Mouse (Mus musculus): ENCODE results near the gene Fstl1. TPM values are rescaled to one million over a fixed set of nuclear protein-coding genes. Genes with fewer than 3 reads are reported as not detected.

Fstl1 gene
- polyA plus RNA-seq, 1 experiment from 2014 or later: 271 TPM

DNA sequence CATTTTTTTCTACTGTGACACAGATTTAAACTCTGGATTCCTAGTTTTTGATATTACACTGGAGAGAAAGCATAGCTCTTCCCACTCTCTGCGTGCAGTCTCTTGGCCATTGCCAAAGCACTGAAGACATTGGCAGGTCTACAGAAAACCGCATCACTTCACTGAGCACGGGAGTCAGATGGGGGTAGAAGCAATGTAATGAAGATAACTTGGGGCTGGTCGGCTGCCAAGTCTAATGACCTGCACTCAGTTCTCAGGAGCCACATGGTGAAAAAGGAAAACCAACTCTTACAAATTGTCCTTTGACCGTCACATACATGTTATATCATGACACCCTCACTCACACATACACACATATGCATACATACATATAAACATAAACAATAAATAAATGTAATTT lies 47.3 kb downstream of the Fstl1 start:
- 93% methylated on average over 5 of the region's 5 CpGs for WGBS
- no peak for DNase-seq (ENCODE audit: low spot score)

DNA sequence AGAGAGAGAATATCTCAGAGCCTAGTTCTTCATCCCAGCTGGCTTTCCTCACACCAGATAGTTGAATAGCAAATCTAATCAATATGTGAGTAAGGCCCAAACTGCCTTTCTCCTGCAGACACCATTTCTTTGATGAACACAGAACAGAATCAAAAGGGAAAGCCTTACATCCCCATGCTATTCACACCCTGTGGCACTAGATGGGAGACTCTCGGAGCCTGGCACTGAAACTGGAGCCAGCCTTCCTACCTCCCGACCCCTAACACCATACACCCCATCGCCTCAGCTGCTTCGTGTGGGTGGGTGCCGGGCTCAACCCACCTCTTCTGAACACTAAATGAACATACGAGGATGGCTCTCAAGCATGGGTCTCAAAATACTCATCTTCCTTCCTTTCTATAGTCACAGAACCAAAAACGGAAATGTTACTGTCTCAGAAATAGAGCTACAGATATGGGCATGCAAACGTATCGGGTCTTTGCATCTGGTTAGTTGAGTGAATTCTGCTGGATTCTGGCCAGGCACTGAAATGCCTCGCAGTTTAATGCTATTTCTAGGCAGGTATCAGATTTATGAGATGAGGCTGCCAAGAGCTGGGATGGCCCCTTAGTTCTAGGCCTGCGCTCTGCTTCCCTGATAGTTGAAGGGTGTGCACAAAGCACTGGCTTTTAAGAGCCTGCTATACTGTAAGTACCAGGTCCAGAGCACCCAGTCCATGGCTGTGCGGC lies 48.3 kb downstream of the Fstl1 start:
- DNase-seq (ENCODE audit: low spot score) (no peak), ATAC-seq (ENCODE audit: low FRiP score) (no peak)
- 95% methylated on average over 12 of the region's 12 CpGs for WGBS
- no peaks in the 10 kb centered on the region for H3K9me3 ChIP-seq (ENCODE audit: control insufficient read depth, low read length)
- no peak overlapping the region for H3K27ac ChIP-seq (ENCODE audit: low read depth, low read length)
- H3K36me3 ChIP-seq (ENCODE audit: control insufficient read depth, insufficient read depth, low read length): peaks cover 10% of the 10 kb centered on the region; the same call in 1 of the 2 replicates
- no peak overlapping the region for H3K4me2 ChIP-seq (replicated peaks; ENCODE audit: low read depth, low read length)
- H3K4me3 ChIP-seq (ENCODE audit: low read depth, low read length): no peak overlapping the region
- H3K9ac ChIP-seq (ENCODE audit: low read depth, low read length): no peak overlapping the region
- H3K4me1 ChIP-seq (replicated peaks; ENCODE audit: control insufficient read depth, insufficient read depth, low read length): no peaks in the 10 kb centered on the region
- no peaks in the 10 kb centered on the region for H3K27me3 ChIP-seq (ENCODE audit: control insufficient read depth, insufficient read depth, low read length)

More for the DNA sequence above, 47.3 kb downstream of the Fstl1 start:
- Histone ChIP-seq H3K9me3 (ENCODE audit: control insufficient read depth, low read length) (no peaks in the 10 kb centered on the region), H3K27ac (ENCODE audit: low read depth, low read length) (no peak overlapping the region), H3K4me3 (ENCODE audit: low read depth, low read length) (no peak overlapping the region), H3K4me2 (replicated peaks; ENCODE audit: low read depth, low read length) (no peak overlapping the region), H3K4me1 (replicated peaks; ENCODE audit: control insufficient read depth, insufficient read depth, low read length) (no peaks in the 10 kb centered on the region), H3K9ac (ENCODE audit: low read depth, low read length) (no peak overlapping the region), H3K27me3 (ENCODE audit: control insufficient read depth, insufficient read depth, low read length) (no peaks in the 10 kb centered on the region), H3K36me3 (ENCODE audit: control insufficient read depth, insufficient read depth, low read length) (peaks cover 10% of the 10 kb centered on the region; the same call in 1 of the 2 replicates)
- ATAC-seq (ENCODE audit: low FRiP score): no peak

DNA sequence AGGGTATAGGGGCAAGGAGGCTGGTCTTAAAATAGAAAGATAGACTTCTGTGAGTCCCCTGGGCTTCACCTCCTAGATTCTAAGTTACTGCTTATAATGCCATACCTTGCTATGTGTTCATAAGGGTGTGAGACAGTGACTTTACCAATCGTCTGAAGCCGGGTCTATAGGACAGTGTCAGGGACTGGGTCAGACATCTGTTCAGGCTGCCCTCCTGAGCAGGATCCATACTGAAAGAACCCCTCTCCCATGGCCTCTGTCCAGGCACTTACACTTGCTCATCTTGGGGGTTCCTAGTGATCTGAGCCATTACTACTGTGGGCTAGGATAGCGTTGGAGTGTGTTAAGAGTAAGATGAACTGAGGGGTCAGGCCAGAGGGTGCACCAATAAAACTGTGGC lies 49.6 kb downstream of the Fstl1 start:
- 94% methylated on average over 3 of the region's 3 CpGs for WGBS
- DNase-seq (ENCODE audit: low spot score): no peak
- H3K27me3 ChIP-seq (ENCODE audit: control insufficient read depth, insufficient read depth, low read length): no peaks in the 10 kb centered on the region

DNA sequence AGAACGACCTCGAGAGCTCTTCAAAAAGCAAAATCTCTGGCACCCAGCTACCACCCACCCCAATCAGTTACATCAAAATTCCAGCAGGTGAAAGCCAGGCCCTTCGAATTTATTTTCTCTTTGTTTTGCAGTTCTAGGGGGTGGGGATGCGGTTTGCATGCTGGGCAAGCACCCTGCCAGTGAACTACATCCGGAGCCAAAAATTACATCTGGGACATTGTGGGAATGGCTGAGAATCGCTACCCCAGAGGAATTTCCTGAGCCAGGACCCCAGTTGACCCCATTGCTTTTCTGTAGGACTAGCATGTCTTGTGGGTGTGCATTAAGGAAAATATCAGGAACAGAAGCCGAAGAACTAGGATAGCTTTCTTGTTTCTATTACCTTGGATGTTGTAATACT lies 54.4 kb downstream of the Fstl1 start:
- DNase-seq (ENCODE audit: low spot score) (no peak), ATAC-seq (ENCODE audit: low FRiP score) (no peak)
- H3K4me1 ChIP-seq (replicated peaks; ENCODE audit: control insufficient read depth, insufficient read depth, low read length): no peaks in the 10 kb centered on the region
- H3K36me3 ChIP-seq (ENCODE audit: control insufficient read depth, insufficient read depth, low read length): peaks cover 8% of the 10 kb centered on the region; the same call in 1 of the 2 replicates
- 84% methylated on average over 7 of the region's 7 CpGs for WGBS
- no peak overlapping the region for H3K4me3 ChIP-seq (ENCODE audit: low read depth, low read length)
- H3K4me2 ChIP-seq (replicated peaks; ENCODE audit: low read depth, low read length): no peak overlapping the region
- H3K9ac ChIP-seq (ENCODE audit: low read depth, low read length): no peak overlapping the region
- no peaks in the 10 kb centered on the region for H3K9me3 ChIP-seq (ENCODE audit: control insufficient read depth, low read length)
- no peak overlapping the region for H3K27ac ChIP-seq (ENCODE audit: low read depth, low read length)
- no peaks in the 10 kb centered on the region for H3K27me3 ChIP-seq (ENCODE audit: control insufficient read depth, insufficient read depth, low read length)

More for the DNA sequence above, 49.6 kb downstream of the Fstl1 start:
- Histone ChIP-seq H3K27ac (ENCODE audit: low read depth, low read length) (no peak overlapping the region), H3K36me3 (ENCODE audit: control insufficient read depth, insufficient read depth, low read length) (peaks cover 10% of the 10 kb centered on the region; the same call in 1 of the 2 replicates), H3K9ac (ENCODE audit: low read depth, low read length) (no peak overlapping the region), H3K4me1 (replicated peaks; ENCODE audit: control insufficient read depth, insufficient read depth, low read length) (no peaks in the 10 kb centered on the region), H3K4me2 (replicated peaks; ENCODE audit: low read depth, low read length) (no peak overlapping the region), H3K4me3 (ENCODE audit: low read depth, low read length) (no peak overlapping the region), H3K9me3 (ENCODE audit: control insufficient read depth, low read length) (no peaks in the 10 kb centered on the region)
- ATAC-seq (ENCODE audit: low FRiP score): no peak

DNA sequence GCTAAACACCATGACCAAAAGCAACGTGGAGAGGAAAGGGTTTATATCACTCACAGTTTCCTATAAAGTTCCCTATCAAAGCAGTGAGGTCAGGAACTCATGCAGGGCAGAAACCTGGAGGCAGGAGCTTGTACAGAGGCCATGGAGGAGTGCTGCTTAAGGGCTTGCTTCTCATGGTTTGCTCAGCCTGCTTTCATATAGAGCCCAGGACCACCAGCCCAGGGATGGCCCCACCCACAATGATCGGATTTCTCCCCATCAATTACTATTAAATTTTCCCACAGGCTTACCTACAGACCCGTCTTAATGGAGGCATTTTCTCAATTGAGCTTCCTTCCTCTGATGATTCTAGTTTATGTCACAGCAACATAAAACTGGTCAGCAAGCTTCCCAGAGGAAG lies 60.9 kb downstream of the Fstl1 start:
- Histone ChIP-seq H3K4me2 (replicated peaks; ENCODE audit: low read depth, low read length) (no peak overlapping the region), H3K9ac (ENCODE audit: low read depth, low read length) (no peak overlapping the region), H3K4me1 (replicated peaks; ENCODE audit: control insufficient read depth, insufficient read depth, low read length) (no peaks in the 10 kb centered on the region), H3K9me3 (ENCODE audit: control insufficient read depth, low read length) (no peaks in the 10 kb centered on the region), H3K27ac (ENCODE audit: low read depth, low read length) (no peak overlapping the region), H3K36me3 (ENCODE audit: control insufficient read depth, insufficient read depth, low read length) (no peaks in the 10 kb centered on the region), H3K4me3 (ENCODE audit: low read depth, low read length) (no peak overlapping the region), H3K27me3 (ENCODE audit: control insufficient read depth, insufficient read depth, low read length) (no peaks in the 10 kb centered on the region)
- DNase-seq (ENCODE audit: low spot score) (no peak), ATAC-seq (ENCODE audit: low FRiP score) (no peak)
- WGBS: 79% methylated on average over 3 of the region's 3 CpGs

DNA sequence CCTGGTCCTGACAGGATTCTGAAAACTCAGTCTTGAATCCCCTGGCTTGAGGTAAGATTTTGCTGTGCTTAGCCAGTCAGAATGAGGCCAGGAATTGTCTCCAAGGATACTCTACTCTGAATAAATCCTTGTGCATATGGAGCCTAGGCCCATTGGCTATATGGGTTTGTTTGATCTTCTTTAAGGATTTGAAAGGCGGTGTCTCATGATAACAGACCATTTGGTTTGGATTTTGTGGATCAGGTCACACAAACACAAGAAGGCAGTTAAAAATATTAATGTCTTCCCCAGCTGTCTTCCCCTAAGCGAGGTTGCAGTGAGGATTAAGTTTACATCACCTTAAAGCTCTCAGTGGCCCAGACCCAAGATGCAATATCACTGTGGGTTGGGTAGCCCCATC lies 65.8 kb downstream of the Fstl1 start:
- Histone ChIP-seq H3K27ac (ENCODE audit: low read depth, low read length) (no peak overlapping the region), H3K27me3 (ENCODE audit: control insufficient read depth, insufficient read depth, low read length) (no peaks in the 10 kb centered on the region), H3K9me3 (ENCODE audit: control insufficient read depth, low read length) (no peaks in the 10 kb centered on the region), H3K4me1 (replicated peaks; ENCODE audit: control insufficient read depth, insufficient read depth, low read length) (no peaks in the 10 kb centered on the region), H3K4me3 (ENCODE audit: low read depth, low read length) (no peak overlapping the region), H3K36me3 (ENCODE audit: control insufficient read depth, insufficient read depth, low read length) (no peaks in the 10 kb centered on the region), H3K9ac (ENCODE audit: low read depth, low read length) (no peak overlapping the region), H3K4me2 (replicated peaks; ENCODE audit: low read depth, low read length) (no peak overlapping the region)
- ATAC-seq (ENCODE audit: low FRiP score) (no peak), DNase-seq (ENCODE audit: low spot score) (no peak)
- WGBS: 85% methylated on average over 2 of the region's 2 CpGs

DNA sequence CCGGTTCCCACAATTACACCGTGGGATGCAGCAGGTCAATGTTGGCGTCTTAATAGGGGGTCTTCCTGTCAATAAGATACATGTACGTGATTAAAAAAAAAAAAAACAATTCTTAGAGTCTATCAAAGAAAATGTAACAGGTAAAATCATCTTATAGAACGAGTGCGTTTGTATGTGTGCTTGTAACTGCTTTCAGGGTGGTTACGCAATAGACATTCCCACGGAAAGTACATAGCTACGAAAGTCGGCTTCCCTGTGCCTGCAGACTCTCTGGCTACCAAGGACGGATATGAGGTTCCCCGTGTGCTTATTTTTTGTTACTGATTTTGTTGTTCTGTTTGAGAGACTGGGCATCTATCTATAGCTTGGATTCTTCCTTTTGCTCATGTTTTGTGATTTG lies 67.1 kb downstream of the Fstl1 start:
- Histone ChIP-seq H3K4me1 (replicated peaks; ENCODE audit: control insufficient read depth, insufficient read depth, low read length) (no peaks in the 10 kb centered on the region), H3K9ac (ENCODE audit: low read depth, low read length) (no peak overlapping the region), H3K27me3 (ENCODE audit: control insufficient read depth, insufficient read depth, low read length) (no peaks in the 10 kb centered on the region), H3K4me2 (replicated peaks; ENCODE audit: low read depth, low read length) (no peak overlapping the region), H3K27ac (ENCODE audit: low read depth, low read length) (no peak overlapping the region), H3K9me3 (ENCODE audit: control insufficient read depth, low read length) (no peaks in the 10 kb centered on the region), H3K4me3 (ENCODE audit: low read depth, low read length) (no peak overlapping the region), H3K36me3 (ENCODE audit: control insufficient read depth, insufficient read depth, low read length) (no peaks in the 10 kb centered on the region)
- 94% methylated on average over 12 of the region's 12 CpGs for WGBS
- ATAC-seq (ENCODE audit: low FRiP score) (no peak), DNase-seq (ENCODE audit: low spot score) (no peak)

DNA sequence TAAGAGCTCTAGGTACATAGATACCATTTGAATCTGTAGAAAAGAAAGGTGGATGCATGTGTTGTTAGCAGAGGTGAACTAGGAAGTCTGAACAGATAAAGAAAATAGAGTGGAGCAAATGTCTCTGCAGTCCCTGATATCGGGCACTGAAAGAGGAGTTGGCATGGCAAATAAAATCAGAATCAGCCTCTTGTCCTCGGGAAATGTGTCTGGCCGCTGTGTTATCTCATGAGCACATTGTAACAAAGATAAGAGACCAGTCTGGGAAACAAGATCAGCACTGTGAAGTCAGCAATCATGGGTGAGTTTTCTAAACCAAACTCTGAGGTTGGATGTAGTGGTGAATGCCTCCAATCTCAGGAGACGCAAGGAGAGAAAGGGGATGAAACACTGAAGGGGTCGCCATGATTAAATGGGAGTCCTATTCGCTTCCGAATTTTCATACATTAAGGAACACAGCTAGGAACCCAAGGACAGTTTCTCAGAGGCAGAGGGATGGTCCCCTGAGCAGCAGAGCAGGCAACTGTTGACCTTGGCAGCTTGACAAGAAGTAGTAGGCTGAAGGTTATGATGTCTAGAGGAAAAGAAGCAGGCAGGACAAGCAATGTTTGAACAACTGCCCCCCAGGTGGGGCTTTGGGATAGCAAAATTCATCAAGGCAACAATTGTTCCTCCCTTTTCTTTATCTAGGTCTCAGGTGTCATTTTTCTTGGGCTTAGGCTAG lies 68.7 kb downstream of the Fstl1 start:
- DNase-seq (ENCODE audit: low spot score) (no peak), ATAC-seq (ENCODE audit: low FRiP score) (no peak)
- Histone ChIP-seq H3K9me3 (ENCODE audit: control insufficient read depth, low read length) (no peaks in the 10 kb centered on the region), H3K36me3 (ENCODE audit: control insufficient read depth, insufficient read depth, low read length) (no peaks in the 10 kb centered on the region), H3K27ac (ENCODE audit: low read depth, low read length) (no peak overlapping the region), H3K4me1 (replicated peaks; ENCODE audit: control insufficient read depth, insufficient read depth, low read length) (no peaks in the 10 kb centered on the region), H3K27me3 (ENCODE audit: control insufficient read depth, insufficient read depth, low read length) (no peaks in the 10 kb centered on the region), H3K4me3 (ENCODE audit: low read depth, low read length) (no peak overlapping the region), H3K9ac (ENCODE audit: low read depth, low read length) (no peak overlapping the region), H3K4me2 (replicated peaks; ENCODE audit: low read depth, low read length) (no peak overlapping the region)
- WGBS: 89% methylated on average over 7 of the region's 7 CpGs

DNA sequence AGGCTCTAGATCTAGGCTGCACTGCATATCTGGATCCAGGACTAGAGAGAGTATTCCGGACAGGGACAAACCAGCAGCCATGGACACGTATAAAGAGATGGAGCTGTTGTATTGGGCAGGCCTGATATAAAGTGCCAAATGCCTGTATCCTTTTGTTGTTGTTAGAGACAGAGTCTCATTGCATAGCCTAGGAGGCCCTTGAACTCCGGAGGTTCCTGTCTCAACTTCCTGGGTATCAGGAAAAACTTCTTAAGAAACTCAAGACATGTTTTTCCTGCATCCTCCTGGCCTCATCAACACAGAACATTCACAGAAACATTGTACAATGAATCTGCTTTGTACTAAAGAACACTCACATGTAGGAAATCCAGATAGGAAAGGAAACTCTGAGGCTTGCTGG lies 70.4 kb downstream of the Fstl1 start:
- Histone ChIP-seq H3K4me1 (replicated peaks; ENCODE audit: control insufficient read depth, insufficient read depth, low read length) (no peaks in the 10 kb centered on the region), H3K4me2 (replicated peaks; ENCODE audit: low read depth, low read length) (no peak overlapping the region), H3K27ac (ENCODE audit: low read depth, low read length) (no peak overlapping the region), H3K27me3 (ENCODE audit: control insufficient read depth, insufficient read depth, low read length) (no peaks in the 10 kb centered on the region), H3K9ac (ENCODE audit: low read depth, low read length) (no peak overlapping the region), H3K36me3 (ENCODE audit: control insufficient read depth, insufficient read depth, low read length) (no peaks in the 10 kb centered on the region), H3K9me3 (ENCODE audit: control insufficient read depth, low read length) (no peaks in the 10 kb centered on the region), H3K4me3 (ENCODE audit: low read depth, low read length) (no peak overlapping the region)
- DNase-seq (ENCODE audit: low spot score): no peak
- WGBS: 92% methylated on average over 3 of the region's 3 CpGs
- no peak for ATAC-seq (ENCODE audit: low FRiP score)
